Mouse (Mus musculus): ENCODE data around the gene Ipo5. TPM values are rescaled to one million over a fixed set of nuclear protein-coding genes. Genes with fewer than 3 reads are reported as not detected.

The Ipo5 gene
- polyA plus RNA-seq, 1 experiment from 2014 or later: 123 TPM

- 76% methylated on average over 3 of the region's 3 CpGs for WGBS
Observed at GRCm38 (mm10) chr14:120909396-120909795, 1.6 kb upstream of the Ipo5 start.

GRCm38 (mm10) chr14:120910320-120910719, 704 bp upstream of the Ipo5 start:
- Histone ChIP-seq H3K4me1 (replicated peaks; ENCODE audit: control insufficient read depth, insufficient read depth, low read length) (peaks cover 15% of the 10 kb centered on the region), H3K27me3 (replicated peaks; ENCODE audit: control insufficient read depth, insufficient read depth, low read length) (no peaks in the 10 kb centered on the region), H3K4me3 (ENCODE audit: low read depth, low read length) (peak overlapping the region; percentile 78), H3K4me2 (ENCODE audit: low read length) (peak overlapping the region; percentile 66), H3K9ac (ENCODE audit: low read length) (peak overlapping the region; percentile 70), H3K27ac (ENCODE audit: low read depth) (peak overlapping the region; percentile 52), H3K36me3 (ENCODE audit: control insufficient read depth, insufficient read depth, low read length) (no peaks in the 10 kb centered on the region), H3K9me3 (ENCODE audit: control insufficient read depth, low read length) (no peaks in the 10 kb centered on the region)
- DNase-seq (ENCODE audit: low spot score): peak; percentile 77
- peak; percentile 86 for ATAC-seq (replicated peaks; ENCODE audit: low FRiP score, low TSS enrichment, low read depth)
- under 1% methylated on average over 18 of the region's 18 CpGs for WGBS

More at GRCm38 (mm10) chr14:120909396-120909795, 1.6 kb upstream of the Ipo5 start:
- H3K4me2 ChIP-seq (ENCODE audit: low read length): no peak overlapping the region
- H3K4me3 ChIP-seq (ENCODE audit: low read depth, low read length): no peak overlapping the region
- ATAC-seq (replicated peaks; ENCODE audit: low FRiP score, low TSS enrichment, low read depth) (no peak), DNase-seq (ENCODE audit: low spot score) (no peak)
- no peaks in the 10 kb centered on the region for H3K27me3 ChIP-seq (replicated peaks; ENCODE audit: control insufficient read depth, insufficient read depth, low read length)
- H3K36me3 ChIP-seq (ENCODE audit: control insufficient read depth, insufficient read depth, low read length): no peaks in the 10 kb centered on the region
- no peak overlapping the region for H3K9ac ChIP-seq (ENCODE audit: low read length)
- H3K9me3 ChIP-seq (ENCODE audit: control insufficient read depth, low read length): no peaks in the 10 kb centered on the region
- H3K27ac ChIP-seq (ENCODE audit: low read depth): no peak overlapping the region
- peaks cover 15% of the 10 kb centered on the region for H3K4me1 ChIP-seq (replicated peaks; ENCODE audit: control insufficient read depth, insufficient read depth, low read length)

GRCm38 (mm10) chr14:120911388-120911901, 421 bp downstream of the Ipo5 start:
- WGBS: 1% methylated on average over 43 of the region's 63 CpGs

GRCm38 (mm10) chr14:120912090-120912710, 1.2 kb downstream of the Ipo5 start:
- WGBS: 8% methylated on average over 11 of the region's 11 CpGs
- Histone ChIP-seq H3K36me3 (ENCODE audit: control insufficient read depth, insufficient read depth, low read length) (peaks cover 4% of the 10 kb centered on the region; the same call in 1 of the 2 replicates), H3K9me3 (ENCODE audit: control insufficient read depth, low read length) (no peaks in the 10 kb centered on the region), H3K27ac (ENCODE audit: low read depth) (peak overlapping the region; percentile 90; the same call in 1 of the 2 replicates), H3K4me1 (replicated peaks; ENCODE audit: control insufficient read depth, insufficient read depth, low read length) (peaks cover 15% of the 10 kb centered on the region), H3K27me3 (replicated peaks; ENCODE audit: control insufficient read depth, insufficient read depth, low read length) (no peaks in the 10 kb centered on the region), H3K9ac (ENCODE audit: low read length) (peak overlapping the region; percentile 89), H3K4me2 (ENCODE audit: low read length) (peak overlapping the region; percentile 66), H3K4me3 (ENCODE audit: low read depth, low read length) (peak overlapping the region; percentile 78)
- no peak for DNase-seq (ENCODE audit: low spot score)
- no peak for ATAC-seq (replicated peaks; ENCODE audit: low FRiP score, low TSS enrichment, low read depth)

More at GRCm38 (mm10) chr14:120911388-120911901, 421 bp downstream of the Ipo5 start:
- no peaks in the 10 kb centered on the region for H3K36me3 ChIP-seq (ENCODE audit: control insufficient read depth, insufficient read depth, low read length)
- H3K4me2 ChIP-seq (ENCODE audit: low read length): peak overlapping the region; percentile 66
- H3K4me1 ChIP-seq (replicated peaks; ENCODE audit: control insufficient read depth, insufficient read depth, low read length): peaks cover 15% of the 10 kb centered on the region
- ATAC-seq (replicated peaks; ENCODE audit: low FRiP score, low TSS enrichment, low read depth) (peak; percentile 18), DNase-seq (ENCODE audit: low spot score) (peak; percentile 81)
- no peaks in the 10 kb centered on the region for H3K9me3 ChIP-seq (ENCODE audit: control insufficient read depth, low read length)
- peak overlapping the region; percentile 89 for H3K9ac ChIP-seq (ENCODE audit: low read length)
- H3K27ac ChIP-seq (ENCODE audit: low read depth): peak overlapping the region; percentile 90
- no peaks in the 10 kb centered on the region for H3K27me3 ChIP-seq (replicated peaks; ENCODE audit: control insufficient read depth, insufficient read depth, low read length)
- H3K4me3 ChIP-seq (ENCODE audit: low read depth, low read length): peak overlapping the region; percentile 78

- no peaks in the 10 kb centered on the region for H3K27me3 ChIP-seq (replicated peaks; ENCODE audit: control insufficient read depth, insufficient read depth, low read length)
- no peak overlapping the region for H3K27ac ChIP-seq (ENCODE audit: low read depth)
- H3K9me3 ChIP-seq (ENCODE audit: control insufficient read depth, low read length): no peaks in the 10 kb centered on the region
- peak overlapping the region; percentile 78; the same call in 1 of the 2 replicates for H3K4me3 ChIP-seq (ENCODE audit: low read depth, low read length)
- WGBS: 42% methylated on average over 7 of the region's 7 CpGs
- peak overlapping the region; percentile 66 for H3K4me2 ChIP-seq (ENCODE audit: low read length)
- peaks cover 11% of the 10 kb centered on the region for H3K36me3 ChIP-seq (ENCODE audit: control insufficient read depth, insufficient read depth, low read length)
- peak overlapping the region; percentile 89; the same call in 1 of the 2 replicates for H3K9ac ChIP-seq (ENCODE audit: low read length)
- ATAC-seq (replicated peaks; ENCODE audit: low FRiP score, low TSS enrichment, low read depth): no peak
- DNase-seq (ENCODE audit: low spot score): no peak
- peaks cover 15% of the 10 kb centered on the region for H3K4me1 ChIP-seq (replicated peaks; ENCODE audit: control insufficient read depth, insufficient read depth, low read length)
Observed at GRCm38 (mm10) chr14:120912916-120913315, 1.9 kb downstream of the Ipo5 start.

- no peaks in the 10 kb centered on the region for H3K27me3 ChIP-seq (replicated peaks; ENCODE audit: control insufficient read depth, insufficient read depth, low read length)
- DNase-seq (ENCODE audit: low spot score) (no peak), ATAC-seq (replicated peaks; ENCODE audit: low FRiP score, low TSS enrichment, low read depth) (no peak)
- H3K9me3 ChIP-seq (ENCODE audit: control insufficient read depth, low read length): no peaks in the 10 kb centered on the region
- H3K27ac ChIP-seq (ENCODE audit: low read depth): no peak overlapping the region
- H3K4me2 ChIP-seq (ENCODE audit: low read length): no peak overlapping the region
- 91% methylated on average over 4 of the region's 4 CpGs for WGBS
- peaks cover 98% of the 10 kb centered on the region for H3K36me3 ChIP-seq (ENCODE audit: control insufficient read depth, insufficient read depth, low read length)
- H3K4me3 ChIP-seq (ENCODE audit: low read depth, low read length): no peak overlapping the region
- no peak overlapping the region for H3K9ac ChIP-seq (ENCODE audit: low read length)
- no peaks in the 10 kb centered on the region for H3K4me1 ChIP-seq (replicated peaks; ENCODE audit: control insufficient read depth, insufficient read depth, low read length)
Observed at GRCm38 (mm10) chr14:120921805-120922204, 10.8 kb downstream of the Ipo5 start.

GRCm38 (mm10) chr14:120924044-120924443, 13.0 kb downstream of the Ipo5 start:
- Histone ChIP-seq H3K4me2 (ENCODE audit: low read length) (no peak overlapping the region), H3K36me3 (ENCODE audit: control insufficient read depth, insufficient read depth, low read length) (peaks cover 97% of the 10 kb centered on the region), H3K9ac (ENCODE audit: low read length) (no peak overlapping the region), H3K27me3 (replicated peaks; ENCODE audit: control insufficient read depth, insufficient read depth, low read length) (no peaks in the 10 kb centered on the region), H3K27ac (ENCODE audit: low read depth) (no peak overlapping the region), H3K4me1 (replicated peaks; ENCODE audit: control insufficient read depth, insufficient read depth, low read length) (no peaks in the 10 kb centered on the region), H3K9me3 (ENCODE audit: control insufficient read depth, low read length) (no peaks in the 10 kb centered on the region), H3K4me3 (ENCODE audit: low read depth, low read length) (no peak overlapping the region)
- WGBS: 89% methylated on average over 4 of the region's 4 CpGs
- DNase-seq (ENCODE audit: low spot score) (no peak), ATAC-seq (replicated peaks; ENCODE audit: low FRiP score, low TSS enrichment, low read depth) (no peak)

GRCm38 (mm10) chr14:120925731-120926585, 14.9 kb downstream of the Ipo5 start:
- WGBS: 90% methylated on average over 14 of the region's 14 CpGs
- Histone ChIP-seq H3K4me3 (ENCODE audit: low read depth, low read length) (no peak overlapping the region), H3K4me1 (replicated peaks; ENCODE audit: control insufficient read depth, insufficient read depth, low read length) (no peaks in the 10 kb centered on the region), H3K9ac (ENCODE audit: low read length) (no peak overlapping the region), H3K27ac (ENCODE audit: low read depth) (no peak overlapping the region), H3K4me2 (ENCODE audit: low read length) (no peak overlapping the region), H3K27me3 (replicated peaks; ENCODE audit: control insufficient read depth, insufficient read depth, low read length) (no peaks in the 10 kb centered on the region), H3K9me3 (ENCODE audit: control insufficient read depth, low read length) (no peaks in the 10 kb centered on the region), H3K36me3 (ENCODE audit: control insufficient read depth, insufficient read depth, low read length) (peaks cover 97% of the 10 kb centered on the region)
- no peak for DNase-seq (ENCODE audit: low spot score)
- no peak for ATAC-seq (replicated peaks; ENCODE audit: low FRiP score, low TSS enrichment, low read depth)
